Mouse (Mus musculus) spleen, adult 2 months (tissue): Measurements from ENCODE around the gene Tlcd2.

Source experiments
- CTCF ChIP-seq: fragments of 200-500 bp; IDR thresholded peaks from 2 replicates; pipeline ENCODE4 v1.5.1; 2011; ENCODE audit warnings: mild to moderate bottlenecking, inconsistent platforms; ENCODE audit not compliant: insufficient read depth, insufficient read length, insufficient replicate concordance; ENCODE audit errors: extremely low read depth
- POLR2A ChIP-seq: fragments of 200-500 bp; IDR thresholded peaks from 2 replicates; pipeline ENCODE4 v1.6.1; 2011; ENCODE audit warnings: low read depth, low read length, inconsistent platforms

DNA sequence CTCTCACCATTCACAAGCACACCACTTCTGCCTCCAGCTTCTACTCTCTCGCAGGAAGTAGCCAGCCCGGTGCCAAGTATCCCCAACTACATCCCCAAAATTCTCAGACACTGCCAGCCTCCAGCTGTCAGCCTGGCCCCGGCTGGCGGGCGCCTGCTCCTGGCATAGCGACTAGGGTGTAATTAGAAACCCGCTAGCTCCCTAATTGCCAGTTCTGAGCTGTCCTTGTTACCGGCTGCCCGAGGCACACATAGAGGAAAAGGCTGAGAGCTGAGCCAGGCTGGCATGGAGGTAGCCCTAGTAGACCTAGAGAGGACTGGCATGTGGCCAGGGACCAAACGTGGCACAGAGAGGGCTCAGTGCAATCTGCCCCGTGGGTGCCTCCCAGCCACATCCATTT lies 30.2 kb upstream of the Tlcd2 start:
- TF ChIP-seq CTCF: no peak
- no peak for TF ChIP-seq POLR2A
